Mouse (Mus musculus): Measurements from ENCODE around the gene Rrp8.

GRCm38 (mm10) chr7:105690875-105691274 lies 46.3 kb downstream of the Rrp8 start:
- TF ChIP-seq CTCF (IDR thresholded peaks at IDR 0.05; ENCODE audit: low read depth) (no peak), EP300 (IDR thresholded peaks at IDR 0.05; ENCODE audit: low read depth) (no peak)
